Mouse (Mus musculus): ENCODE data around the gene Ankrd55.

GRCm38 (mm10) chr13:112412824-112413223 is 124.6 kb downstream of the Ankrd55 start:
- TF ChIP-seq CTCF (conservative IDR thresholded peaks at IDR 0.05; ENCODE audit: low read length) (no peak), POU5F1 (IDR thresholded peaks at IDR 0.05; ENCODE audit: borderline replicate concordance, low read length) (no peak)

Measured in E14TG2a.4 (cell line).